Mouse (Mus musculus): Measurements from ENCODE around the gene Chac1. TPM values are rescaled to one million over a fixed set of nuclear protein-coding genes. Genes with fewer than 3 reads are reported as not detected.

Chac1 gene
- polyA plus RNA-seq (2015; fragmentation: Nextera tagmentation; extraction: Ambion mirVana), result 9.5 and 10.5 TPM in 2 replicates

GRCm38 (mm10) chr2:119350555-119351486, at the start of gene Chac1:
Chac1 (plus strand) TSS chr2:119351229.
- Histone ChIP-seq H3K27ac (ENCODE audit: low read length) (peak within 1 kb of the TSS; percentile 62), H3K4me3 (ENCODE audit: low read depth, low read length) (peak within 1 kb of the TSS; percentile 69), H3K9ac (ENCODE audit: low read depth, low read length) (peak within 1 kb of the TSS; percentile 81), H3K36me3 (ENCODE audit: control insufficient read depth, insufficient read depth, low read length) (no peaks in the 10 kb centered on the region; the same call in 1 of the 2 replicates), H3K4me1 (ENCODE audit: control insufficient read depth, insufficient read depth, low read length) (peaks cover 4% of the 10 kb centered on the region; the same call in 1 of the 2 replicates), H3K27me3 (ENCODE audit: control insufficient read depth, insufficient read depth, low read depth, low read length) (no peaks in the 10 kb centered on the region), H3K4me2 (ENCODE audit: low read length) (peak within 1 kb of the TSS; percentile 92), H3K9me3 (replicated peaks; ENCODE audit: control insufficient read depth, low read length, poor library complexity, severe bottlenecking) (no peaks in the 10 kb centered on the region)
- ATAC-seq, result peak; percentile 98
- 4% methylated on average over 58 of the region's 58 CpGs for WGBS

- no peak for ATAC-seq
- H3K4me3 ChIP-seq (ENCODE audit: low read depth, low read length), result no peak overlapping the region
- no peaks in the 10 kb centered on the region for H3K9me3 ChIP-seq (replicated peaks; ENCODE audit: control insufficient read depth, low read length, poor library complexity, severe bottlenecking)
- H3K9ac ChIP-seq (ENCODE audit: low read depth, low read length), result no peak overlapping the region
- peaks cover 2% of the 10 kb centered on the region; the same call in 1 of the 2 replicates for H3K36me3 ChIP-seq (ENCODE audit: control insufficient read depth, insufficient read depth, low read length)
- no peaks in the 10 kb centered on the region for H3K27me3 ChIP-seq (ENCODE audit: control insufficient read depth, insufficient read depth, low read depth, low read length)
- H3K27ac ChIP-seq (ENCODE audit: low read length), result no peak overlapping the region
- no peak overlapping the region for H3K4me2 ChIP-seq (ENCODE audit: low read length)
- H3K4me1 ChIP-seq (ENCODE audit: control insufficient read depth, insufficient read depth, low read length), result peaks cover 3% of the 10 kb centered on the region
- WGBS, result 80% methylated on average over 6 of the region's 6 CpGs
Measured at GRCm38 (mm10) chr2:119302876-119303275, 48.2 kb upstream of the Chac1 start.

DNA sequence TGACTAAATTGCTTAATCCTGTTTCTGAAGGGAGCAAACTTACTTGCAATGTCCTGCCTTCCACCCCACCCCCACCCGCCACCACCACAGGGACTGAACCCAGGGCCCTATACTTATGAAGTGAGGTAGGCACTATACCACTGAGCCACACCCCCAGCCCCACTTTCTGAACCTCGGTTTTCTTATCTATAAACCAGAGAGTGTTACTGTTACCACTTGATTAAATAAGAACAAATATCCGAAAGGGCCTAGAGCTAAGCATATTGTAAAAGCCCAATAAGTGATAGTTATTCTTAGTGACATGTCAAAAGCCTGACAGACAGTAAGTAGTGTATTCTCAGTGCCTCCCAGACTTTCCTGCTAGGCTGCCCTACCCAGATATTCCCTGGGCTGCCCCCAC, 46.6 kb upstream of the Chac1 start:
- WGBS, result 55% methylated on average over 3 of the region's 3 CpGs
- ATAC-seq, result no peak
- no peak overlapping the region for H3K4me2 ChIP-seq (ENCODE audit: low read length)

DNA sequence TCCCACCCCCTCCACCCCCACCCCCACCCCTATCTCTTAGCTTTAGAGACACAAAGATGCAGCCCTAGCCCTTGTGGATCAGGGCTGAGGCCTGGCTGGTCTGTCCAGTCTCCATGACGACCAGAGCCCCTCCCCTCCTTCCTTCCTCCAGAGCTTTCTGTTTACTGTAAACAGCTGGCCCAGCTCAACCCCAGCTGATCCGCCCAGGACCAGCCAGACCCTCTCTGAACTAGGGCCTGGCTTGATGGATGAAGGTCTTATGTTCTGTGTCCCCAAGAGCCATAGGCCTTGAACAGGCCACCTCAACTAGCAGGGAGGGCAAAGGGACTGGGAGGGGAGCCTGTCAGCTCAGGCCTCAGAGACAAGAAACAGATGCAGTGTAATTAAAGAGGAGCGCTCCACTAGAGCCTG, 46.2 kb upstream of the Chac1 start:
- ATAC-seq, result peak; percentile 67
- Histone ChIP-seq H3K9me3 (replicated peaks; ENCODE audit: control insufficient read depth, low read length, poor library complexity, severe bottlenecking) (no peaks in the 10 kb centered on the region), H3K36me3 (ENCODE audit: control insufficient read depth, insufficient read depth, low read length) (no peaks in the 10 kb centered on the region), H3K4me3 (ENCODE audit: low read depth, low read length) (no peak overlapping the region), H3K27me3 (ENCODE audit: control insufficient read depth, insufficient read depth, low read depth, low read length) (no peaks in the 10 kb centered on the region), H3K9ac (ENCODE audit: low read depth, low read length) (no peak overlapping the region; the same call in 1 of the 2 replicates), H3K4me1 (ENCODE audit: control insufficient read depth, insufficient read depth, low read length) (peaks cover 2% of the 10 kb centered on the region), H3K4me2 (ENCODE audit: low read length) (no peak overlapping the region), H3K27ac (ENCODE audit: low read length) (no peak overlapping the region)
- 19% methylated on average over 3 of the region's 3 CpGs for WGBS

More for the DNA sequence above, 46.6 kb upstream of the Chac1 start:
- no peak overlapping the region for H3K27ac ChIP-seq (ENCODE audit: low read length)
- H3K36me3 ChIP-seq (ENCODE audit: control insufficient read depth, insufficient read depth, low read length), result no peaks in the 10 kb centered on the region
- H3K9ac ChIP-seq (ENCODE audit: low read depth, low read length), result no peak overlapping the region
- H3K4me3 ChIP-seq (ENCODE audit: low read depth, low read length), result no peak overlapping the region
- peaks cover 3% of the 10 kb centered on the region for H3K4me1 ChIP-seq (ENCODE audit: control insufficient read depth, insufficient read depth, low read length)
- no peaks in the 10 kb centered on the region for H3K9me3 ChIP-seq (replicated peaks; ENCODE audit: control insufficient read depth, low read length, poor library complexity, severe bottlenecking)
- H3K27me3 ChIP-seq (ENCODE audit: control insufficient read depth, insufficient read depth, low read depth, low read length), result no peaks in the 10 kb centered on the region

DNA sequence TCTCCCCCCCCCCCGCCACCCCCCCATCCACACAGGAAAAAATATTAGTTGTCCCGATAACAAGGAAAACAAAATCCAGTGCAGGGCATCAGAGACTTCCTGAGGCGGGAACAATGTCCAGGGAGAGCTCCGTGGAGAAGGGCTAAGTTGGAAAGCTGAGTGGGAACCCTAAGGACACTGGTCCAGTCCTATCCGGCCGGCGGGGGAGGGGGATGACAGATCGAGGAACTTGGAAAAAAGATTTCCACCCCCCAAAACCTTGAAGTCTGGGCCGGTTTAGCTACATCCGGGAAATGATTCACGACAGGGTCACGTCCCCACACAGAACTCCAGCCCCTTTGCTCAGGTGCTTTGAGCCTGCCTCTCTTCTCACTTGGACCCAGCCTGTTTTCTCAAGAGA, 39.5 kb upstream of the Chac1 start:
- 55% methylated on average over 12 of the region's 12 CpGs for WGBS
- no peak for ATAC-seq

DNA sequence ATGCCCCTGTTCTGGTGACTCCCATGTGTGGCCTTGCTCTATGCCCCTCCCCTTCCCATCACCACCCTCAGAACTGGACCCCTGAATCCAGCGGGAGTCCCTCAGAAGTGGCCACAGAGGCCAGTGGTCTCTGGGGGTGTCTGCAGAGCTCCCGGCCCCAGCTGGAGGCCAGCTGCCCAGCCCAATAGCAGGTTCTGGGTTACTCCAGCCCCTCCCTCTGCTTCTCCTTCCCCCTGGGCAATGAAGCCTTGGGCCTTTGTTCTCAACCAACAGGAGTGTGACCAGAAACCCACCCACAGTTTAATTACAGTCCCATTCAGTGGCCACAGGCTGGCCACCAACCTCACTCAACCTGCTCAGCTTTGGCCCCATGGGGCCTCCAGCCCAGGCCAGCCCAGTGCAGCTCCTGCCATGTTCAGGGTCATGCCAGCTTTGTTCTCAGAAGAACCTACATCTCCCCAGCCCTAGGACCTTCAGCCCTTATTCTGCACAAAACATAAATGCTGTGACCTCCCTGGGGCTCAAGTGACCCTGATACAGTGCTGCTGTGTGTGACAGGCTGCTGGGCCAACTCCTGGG, 38.6 kb upstream of the Chac1 start:
- Histone ChIP-seq H3K4me2 (ENCODE audit: low read length) (no peak overlapping the region), H3K4me1 (ENCODE audit: control insufficient read depth, insufficient read depth, low read length) (no peaks in the 10 kb centered on the region), H3K9ac (ENCODE audit: low read depth, low read length) (no peak overlapping the region), H3K27me3 (ENCODE audit: control insufficient read depth, insufficient read depth, low read depth, low read length) (peaks cover 9% of the 10 kb centered on the region), H3K36me3 (ENCODE audit: control insufficient read depth, insufficient read depth, low read length) (no peaks in the 10 kb centered on the region), H3K9me3 (replicated peaks; ENCODE audit: control insufficient read depth, low read length, poor library complexity, severe bottlenecking) (no peaks in the 10 kb centered on the region), H3K27ac (ENCODE audit: low read length) (no peak overlapping the region), H3K4me3 (ENCODE audit: low read depth, low read length) (no peak overlapping the region)
- 27% methylated on average over 2 of the region's 2 CpGs for WGBS
- ATAC-seq, result no peak

More for the DNA sequence above, 39.5 kb upstream of the Chac1 start:
- no peak overlapping the region for H3K9ac ChIP-seq (ENCODE audit: low read depth, low read length)
- H3K27ac ChIP-seq (ENCODE audit: low read length), result no peak overlapping the region
- no peaks in the 10 kb centered on the region for H3K4me1 ChIP-seq (ENCODE audit: control insufficient read depth, insufficient read depth, low read length)
- H3K4me3 ChIP-seq (ENCODE audit: low read depth, low read length), result no peak overlapping the region
- peaks cover 9% of the 10 kb centered on the region for H3K27me3 ChIP-seq (ENCODE audit: control insufficient read depth, insufficient read depth, low read depth, low read length)
- no peaks in the 10 kb centered on the region for H3K9me3 ChIP-seq (replicated peaks; ENCODE audit: control insufficient read depth, low read length, poor library complexity, severe bottlenecking)
- H3K4me2 ChIP-seq (ENCODE audit: low read length), result no peak overlapping the region
- H3K36me3 ChIP-seq (ENCODE audit: control insufficient read depth, insufficient read depth, low read length), result no peaks in the 10 kb centered on the region

DNA sequence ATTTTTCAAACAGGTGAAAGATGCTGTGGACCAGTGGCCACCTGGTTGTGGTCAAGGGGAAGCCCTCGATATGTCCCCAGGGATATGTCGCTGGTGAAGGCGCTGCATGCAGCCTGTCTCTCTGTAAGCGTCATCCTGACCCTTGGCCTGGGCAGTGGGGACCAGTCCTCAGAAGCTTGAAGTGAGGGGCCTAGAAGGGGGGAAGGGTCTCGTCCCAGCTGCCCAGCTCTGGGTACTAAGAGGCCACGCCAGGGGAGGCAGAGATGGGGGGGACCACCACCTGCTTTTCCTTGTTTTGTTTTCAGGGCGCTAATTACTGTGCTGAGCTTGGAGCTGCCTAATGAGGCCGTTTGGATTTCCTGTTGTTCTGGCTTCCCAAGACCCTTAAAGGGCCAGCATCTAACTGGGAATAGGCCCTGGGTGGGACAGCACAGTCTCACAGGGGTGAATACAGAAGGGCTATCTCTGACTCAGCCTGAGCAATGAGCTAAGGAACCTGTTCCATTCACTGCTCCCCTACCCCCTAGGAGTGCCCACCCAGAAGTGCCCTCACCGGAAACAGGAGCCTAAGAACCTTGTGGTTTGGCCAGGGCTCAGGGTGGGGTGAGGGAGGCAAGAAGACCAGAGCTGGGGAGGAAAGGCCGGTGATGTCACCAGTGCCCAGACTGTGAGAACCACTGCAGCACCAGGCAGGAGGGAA, 37.1 kb upstream of the Chac1 start:
- no peak for ATAC-seq
- 28% methylated on average over 10 of the region's 10 CpGs for WGBS
- Histone ChIP-seq H3K27ac (ENCODE audit: low read length) (no peak overlapping the region), H3K27me3 (ENCODE audit: control insufficient read depth, insufficient read depth, low read depth, low read length) (peaks cover 21% of the 10 kb centered on the region), H3K4me2 (ENCODE audit: low read length) (no peak overlapping the region), H3K9ac (ENCODE audit: low read depth, low read length) (no peak overlapping the region), H3K9me3 (replicated peaks; ENCODE audit: control insufficient read depth, low read length, poor library complexity, severe bottlenecking) (no peaks in the 10 kb centered on the region), H3K4me1 (ENCODE audit: control insufficient read depth, insufficient read depth, low read length) (no peaks in the 10 kb centered on the region), H3K36me3 (ENCODE audit: control insufficient read depth, insufficient read depth, low read length) (no peaks in the 10 kb centered on the region), H3K4me3 (ENCODE audit: low read depth, low read length) (no peak overlapping the region)

DNA sequence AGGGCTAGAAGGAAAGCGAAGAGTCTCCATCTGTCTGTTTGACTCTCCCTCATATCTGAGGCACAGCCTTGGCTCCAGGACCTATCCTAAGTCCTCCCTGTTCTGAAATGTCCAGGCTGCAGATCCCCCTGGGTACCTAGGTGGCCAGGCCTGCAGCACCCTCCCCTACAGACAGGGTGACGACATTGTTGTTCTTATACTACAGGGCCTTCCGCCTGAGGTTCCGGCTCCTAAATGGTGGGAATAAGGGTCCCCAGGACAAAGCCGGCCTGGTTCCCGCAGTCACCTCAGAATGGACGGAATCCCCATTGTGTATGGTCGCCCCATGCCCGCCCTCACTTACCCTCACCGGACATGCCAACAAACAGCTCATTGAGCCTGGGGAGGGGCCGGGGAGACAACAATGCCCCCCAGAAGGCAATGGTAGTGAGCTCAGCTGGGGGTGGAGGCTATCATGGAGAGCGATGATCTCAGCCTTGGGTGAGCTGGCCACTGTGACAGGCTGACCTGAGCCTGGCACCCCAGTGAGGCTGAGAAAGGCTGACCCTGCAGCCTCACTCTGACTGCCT, 36.2 kb upstream of the Chac1 start:
- 60% methylated on average over 12 of the region's 12 CpGs for WGBS
- H3K36me3 ChIP-seq (ENCODE audit: control insufficient read depth, insufficient read depth, low read length), result no peaks in the 10 kb centered on the region
- ATAC-seq, result no peak

More for the DNA sequence above, 36.2 kb upstream of the Chac1 start:
- no peak overlapping the region for H3K27ac ChIP-seq (ENCODE audit: low read length)
- H3K4me2 ChIP-seq (ENCODE audit: low read length), result no peak overlapping the region
- no peaks in the 10 kb centered on the region for H3K9me3 ChIP-seq (replicated peaks; ENCODE audit: control insufficient read depth, low read length, poor library complexity, severe bottlenecking)
- no peak overlapping the region for H3K9ac ChIP-seq (ENCODE audit: low read depth, low read length)
- H3K27me3 ChIP-seq (ENCODE audit: control insufficient read depth, insufficient read depth, low read depth, low read length), result peaks cover 24% of the 10 kb centered on the region
- H3K4me3 ChIP-seq (ENCODE audit: low read depth, low read length), result no peak overlapping the region
- H3K4me1 ChIP-seq (ENCODE audit: control insufficient read depth, insufficient read depth, low read length), result no peaks in the 10 kb centered on the region
